Mouse (Mus musculus) urinary bladder, postnatal 36 days (tissue): ENCODE measurements at regions not wholly inside any gene's neighbourhood (a gene's known extent, or its start where the extent isn't known, plus 50 kb on each side); places are given as distances from the start of the nearest gene placed in this dataset.

Source experiments
- DNase-seq, 2 experiments: peaks; one replicate each; pipeline ENCODE4 v3.0.0; 2022; ENCODE audit warnings: low spot score in 2 of 2, mixed read lengths in 1 of 2

- no peak for DNase-seq
These were observed 170.1 kb upstream of the Fat1 start for GRCm38 (mm10) chr8:44765194-44765593.

- no peak for DNase-seq
These were observed 169.6 kb upstream of the Fat1 start for GRCm38 (mm10) chr8:44765677-44766076.

- no peak for DNase-seq
These were observed 169.0 kb upstream of the Fat1 start for GRCm38 (mm10) chr8:44766111-44766873.

GRCm38 (mm10) chr8:44767271-44767670 is 168.0 kb upstream of the Fat1 start:
- DNase-seq: no peak

GRCm38 (mm10) chr8:44779212-44779611 is 156.0 kb upstream of the Fat1 start:
- no peak for DNase-seq

- DNase-seq: no peak
These were observed 152.8 kb upstream of the Fat1 start for GRCm38 (mm10) chr8:44782421-44782820.

- no peak for DNase-seq
These were observed 150.1 kb upstream of the Fat1 start for GRCm38 (mm10) chr8:44785161-44785560.

- DNase-seq: no peak
These were observed 148.5 kb upstream of the Fat1 start for GRCm38 (mm10) chr8:44786740-44787139.

- no peak for DNase-seq
These were observed 147.0 kb upstream of the Fat1 start for GRCm38 (mm10) chr8:44788290-44788689.

- DNase-seq: no peak
These were observed 135.7 kb upstream of the Fat1 start for GRCm38 (mm10) chr8:44799513-44799912.

- no peak for DNase-seq
These were observed 134.4 kb upstream of the Fat1 start for GRCm38 (mm10) chr8:44800827-44801273.

- no peak for DNase-seq
These were observed 133.5 kb upstream of the Fat1 start for GRCm38 (mm10) chr8:44801604-44802206.

- DNase-seq: no peak
These were observed 132.9 kb upstream of the Fat1 start for GRCm38 (mm10) chr8:44802331-44802730.

GRCm38 (mm10) chr8:44804414-44805178 is 130.7 kb upstream of the Fat1 start:
- DNase-seq: no peak

- no peak for DNase-seq
These were observed 129.9 kb upstream of the Fat1 start for GRCm38 (mm10) chr8:44805179-44805815.

GRCm38 (mm10) chr8:44812360-44812759 is 122.9 kb upstream of the Fat1 start:
- no peak for DNase-seq

GRCm38 (mm10) chr8:44817532-44818157 is 117.6 kb upstream of the Fat1 start:
- DNase-seq: no peak

GRCm38 (mm10) chr8:44819270-44819669 is 116.0 kb upstream of the Fat1 start:
- no peak for DNase-seq

GRCm38 (mm10) chr8:44819691-44820090 is 115.6 kb upstream of the Fat1 start:
- DNase-seq: no peak

- no peak for DNase-seq
These were observed 110.0 kb upstream of the Fat1 start for GRCm38 (mm10) chr8:44825183-44825757.

- DNase-seq: peak in 1 of 2 experiments; percentile 9
These were observed 108.3 kb upstream of the Fat1 start for GRCm38 (mm10) chr8:44826936-44827335.
